Mouse (Mus musculus): ENCODE data around the gene Tex264.

GRCm38 (mm10) chr9:106643128-106643527 is 42.6 kb downstream of the Tex264 start:
- TF ChIP-seq CTCF (IDR thresholded peaks at IDR 0.05; ENCODE audit: low read depth, low read length) (peak; percentile 99), POLR2A (IDR thresholded peaks at IDR 0.05; ENCODE audit: extremely low read depth, insufficient read depth, low read length) (no peak)
